Mouse (Mus musculus) erythroblast, embryonic 14.5 days (primary cell): ENCODE measurements around the gene Pm20d2. TPM values are rescaled to one million over a fixed set of nuclear protein-coding genes. Genes with fewer than 3 reads are reported as not detected.

Source experiments
- H3K27me3 ChIP-seq: 2 replicates; pipeline ENCODE4 v1.6.1; 2012; ENCODE audit warnings: inconsistent platforms; ENCODE audit not compliant: control insufficient read depth
- H3K36me3 ChIP-seq: 2 replicates; pipeline ENCODE4 v1.6.1; 2012; ENCODE audit warnings: mild to moderate bottlenecking, inconsistent platforms; ENCODE audit not compliant: control insufficient read depth
- H3K4me1 ChIP-seq: 2 replicates; pipeline ENCODE4 v1.6.1; 2012; ENCODE audit warnings: inconsistent platforms; ENCODE audit not compliant: control insufficient read depth
- H3K4me3 ChIP-seq: replicated peaks from 2 replicates; pipeline ENCODE3; 2012; ENCODE audit warnings: moderate library complexity, mild to moderate bottlenecking, inconsistent platforms
- H3K9me3 ChIP-seq: 2 replicates; pipeline ENCODE4 v1.6.1; 2012; ENCODE audit warnings: low read length, inconsistent platforms, mixed read lengths; ENCODE audit not compliant: control insufficient read depth
- GATA1 ChIP-seq: IDR thresholded peaks from 2 replicates; pipeline ENCODE4 v1.6.1; 2012; ENCODE audit warnings: low read length, inconsistent platforms, mixed read lengths
- TAL1 ChIP-seq: IDR thresholded peaks from 3 replicates; pipeline ENCODE4 v1.6.1; 2012; ENCODE audit warnings: low read length, inconsistent platforms, mixed read lengths
- polyA plus RNA-seq: library from polyadenylated mRNA; stranded (reverse); fragments of >175 nt; gene quantifications from 2 replicates; pipeline ENCODE4 v1.2.3, GENCODE M21; 2012

The Pm20d2 gene
- polyA plus RNA-seq, 1 experiment = not detected

DNA sequence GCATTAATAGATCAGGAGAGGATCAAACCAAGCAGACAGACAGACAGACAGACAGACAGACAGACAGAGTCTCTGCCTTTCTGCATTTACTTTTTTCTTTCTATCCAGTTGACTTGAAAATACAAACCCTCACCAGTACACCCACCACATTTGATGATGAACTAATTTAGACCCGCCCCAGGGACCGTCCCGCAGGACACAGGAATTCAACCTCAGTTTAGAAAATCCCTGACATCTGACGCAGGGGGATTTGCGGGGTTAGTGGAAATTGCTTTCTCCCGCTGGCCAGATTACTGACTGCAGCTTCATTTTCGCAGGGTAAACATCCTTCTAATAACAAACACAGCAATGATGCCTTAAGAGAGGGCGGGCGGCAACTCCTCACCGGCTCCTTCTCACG is 57.3 kb downstream of the Pm20d2 start, which contains the start of gene Gabrr1:
Gabrr1 (plus strand) TSS at position 301 of the 400 bp plus-strand sequence.
- H3K4me3 ChIP-seq = no peak within 1 kb of the TSS
- TF ChIP-seq GATA1 (no peak), TAL1 (no peak)
- no peaks in the 10 kb centered on the region for H3K4me1 ChIP-seq
- no peaks in the 10 kb centered on the region for H3K27me3 ChIP-seq
- H3K36me3 ChIP-seq = no peaks in the 10 kb centered on the region
- H3K9me3 ChIP-seq = no peaks in the 10 kb centered on the region

DNA sequence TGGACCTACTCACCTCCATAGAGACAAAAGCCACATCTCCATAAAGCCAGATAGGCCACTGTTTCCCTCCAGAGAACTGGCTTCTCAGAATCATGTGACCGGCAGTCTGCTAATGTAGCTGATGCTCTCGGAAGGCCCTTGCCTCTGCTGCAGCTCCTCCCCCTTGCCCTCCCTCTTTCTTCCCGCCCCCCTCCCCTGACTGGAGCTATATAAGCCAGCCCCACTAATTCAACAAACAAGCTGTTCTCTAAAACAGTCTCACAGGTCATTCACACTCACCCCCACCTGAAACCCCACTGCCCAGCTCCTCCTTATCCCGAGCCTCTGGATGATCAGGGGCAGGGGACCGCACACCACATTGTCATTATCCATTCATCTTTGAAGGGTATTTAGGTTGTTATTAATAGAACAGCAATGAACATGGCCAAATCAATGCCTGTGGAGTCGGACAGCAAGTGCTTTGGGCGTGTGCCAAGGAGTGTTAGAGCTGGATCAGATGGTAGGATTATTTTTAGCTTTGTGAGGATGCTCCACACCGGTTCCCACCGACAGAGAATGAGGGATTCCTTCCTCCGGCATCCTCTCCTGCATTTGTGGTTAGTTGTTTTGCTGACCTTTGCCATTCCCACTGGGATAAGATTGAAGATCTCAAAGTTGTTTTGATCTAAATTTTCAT is 64.0 kb downstream of the Pm20d2 start:
- H3K4me3 ChIP-seq = no peak overlapping the region
- TF ChIP-seq TAL1 (no peak), GATA1 (no peak)
- H3K36me3 ChIP-seq = no peaks in the 10 kb centered on the region
- H3K9me3 ChIP-seq = no peaks in the 10 kb centered on the region
- H3K4me1 ChIP-seq = no peaks in the 10 kb centered on the region
- H3K27me3 ChIP-seq = no peaks in the 10 kb centered on the region

DNA sequence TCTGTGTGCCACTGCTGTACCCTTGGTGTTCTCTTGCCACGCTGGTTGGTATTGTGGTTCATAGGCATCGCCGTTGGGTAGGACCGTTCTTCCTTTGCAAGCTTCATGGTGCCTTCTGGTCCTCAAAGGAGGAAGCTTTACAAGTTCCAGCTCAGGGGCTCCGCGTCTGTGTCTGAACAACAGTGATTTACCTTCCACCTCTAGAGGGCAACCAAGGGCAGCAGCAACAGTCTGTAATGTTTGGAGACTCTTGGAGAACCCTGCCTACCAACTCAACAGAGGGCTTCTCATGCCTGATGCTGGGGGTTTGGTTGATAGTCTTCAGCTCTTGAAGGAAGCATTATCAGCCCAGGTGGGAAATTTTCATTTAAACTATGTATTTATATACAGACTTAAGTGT is 65.0 kb downstream of the Pm20d2 start:
- Histone ChIP-seq H3K36me3 (no peaks in the 10 kb centered on the region), H3K4me3 (no peak overlapping the region), H3K4me1 (no peaks in the 10 kb centered on the region), H3K9me3 (no peaks in the 10 kb centered on the region), H3K27me3 (no peaks in the 10 kb centered on the region)
- TF ChIP-seq GATA1 (no peak), TAL1 (no peak)

Other genes starting within 250 kb of the Pm20d2 start
- 0.01 and 0.03 TPM in 2 replicates for gene Ankrd6, start 238.9 kb downstream of the Pm20d2 start, polyA plus RNA-seq
- 0.10 and 0.34 TPM in 2 replicates for gene Rragd, start 206.7 kb downstream of the Pm20d2 start, polyA plus RNA-seq
- gene Ube2j1, start 158.3 kb downstream of the Pm20d2 start, polyA plus RNA-seq = 4.8 and 5.6 TPM in 2 replicates
- not detected in 2 replicates for gene Gabrr2, start 126.7 kb downstream of the Pm20d2 start, polyA plus RNA-seq
- 0.01 TPM in 1 of 2 replicates, not detected in the other for gene Gabrr1, start 57.2 kb downstream of the Pm20d2 start, polyA plus RNA-seq
- gene Srsf12, start 19.3 kb upstream of the Pm20d2 start, polyA plus RNA-seq = not detected in 2 replicates
- 68.6 and 79.6 TPM in 2 replicates for gene Pnrc1, start 100.4 kb upstream of the Pm20d2 start, polyA plus RNA-seq
- gene Rngtt, start 120.6 kb upstream of the Pm20d2 start, polyA plus RNA-seq = 0.61 and 0.71 TPM in 2 replicates